ENCODE assay signal across 15 mouse cellular contexts in genomic region chr9:63182306-63182960, GRCm38 (mm10). TPM values are rescaled to one million over a fixed set of nuclear protein-coding genes. Genes with fewer than 3 reads are reported as not detected.
A peak's percentile ranks its signal among the peaks of the same experiment; 100 is the strongest.
DNase-seq lines count a peak whose midpoint lies in the region; ATAC-seq and TF ChIP-seq lines count a peak whose summit lies in the region.
"Had no signal": no experiment of that assay in that cellular context is flagged by ENCODE, and none has a peak within 500 bp of the region (broad histone marks: within the 10 kb centered on the region; RNA-seq: fewer than 3 reads in every experiment).

No protein-coding gene starts in this region.

- intact Hi-C loops in left cerebral cortex, postnatal 14 days (cut with DNase I), result no loop called here

- H3K4me1 ChIP-seq in hindbrain, embryonic 10.5 days (replicated peaks), result peaks cover 50% of the 10 kb centered on the region
- H3K4me1 ChIP-seq in hindbrain, embryonic 16.5 days (ENCODE audit: control insufficient read depth, insufficient read depth, low read depth, low read length), result peaks cover 25% of the 10 kb centered on the region
- peaks cover 50% of the 10 kb centered on the region for H3K4me1 ChIP-seq in forebrain, embryonic 12.5 days
- H3K4me1 ChIP-seq in limb, embryonic 13.5 days, result peaks cover 36% of the 10 kb centered on the region

- peak; percentile 56 for DNase-seq in hindbrain, embryonic 10.5 days (ENCODE audit: low spot score)
- DNase-seq in brain, embryonic 14.5 days (ENCODE audit: low read depth), result peak; percentile 94
- DNase-seq in thymus, postnatal 36 days, result no peak
- no peak for DNase-seq in testis, postnatal 10 days (ENCODE audit: low spot score)
- no peak for DNase-seq in left cerebral cortex, postnatal 14 days (ENCODE audit: low spot score in 2 of 2)
- DNase-seq: cerebellum, postnatal 36 days; gastrocnemius, postnatal 25 days; lung, postnatal 4 days had no signal

- no peak overlapping the region for H3K4me3 ChIP-seq in hindbrain, embryonic 10.5 days
- no peak overlapping the region for H3K4me3 ChIP-seq in hindbrain, embryonic 16.5 days (ENCODE audit: low read length)
- H3K4me3 ChIP-seq in forebrain, embryonic 12.5 days (replicated peaks), result no peak overlapping the region
- H3K4me3 ChIP-seq in limb, embryonic 13.5 days, result no peak overlapping the region
- H3K4me3 ChIP-seq: stomach, embryonic 15.5 days had no signal

- no peak for TF ChIP-seq POLR2A in brain, embryonic 14.5 days (IDR thresholded peaks at IDR 0.05; ENCODE audit: borderline replicate concordance, extremely low read depth, insufficient read depth, insufficient read length, poor library complexity, severe bottlenecking)

- no peak overlapping the region for H3K9ac ChIP-seq in hindbrain, embryonic 16.5 days (ENCODE audit: low read depth, low read length)
- H3K9ac ChIP-seq in forebrain, embryonic 12.5 days, result no peak overlapping the region; the same call in 1 of the 2 replicates
- H3K9ac ChIP-seq in limb, embryonic 13.5 days, result no peak overlapping the region
- H3K9ac ChIP-seq: liver, embryonic 14.5 days; stomach, embryonic 15.5 days had no signal

- H3K27ac ChIP-seq in hindbrain, embryonic 10.5 days, result peak overlapping the region; percentile 83
- no peak overlapping the region for H3K27ac ChIP-seq in hindbrain, embryonic 16.5 days (ENCODE audit: low read depth, low read length)
- H3K27ac ChIP-seq in forebrain, embryonic 12.5 days, result peak overlapping the region; percentile 62
- no peak overlapping the region for H3K27ac ChIP-seq in limb, embryonic 13.5 days
- H3K27ac ChIP-seq: liver, embryonic 14.5 days; stomach, embryonic 15.5 days had no signal

- H3K4me2 ChIP-seq in hindbrain, embryonic 16.5 days (ENCODE audit: low read length), result no peak overlapping the region
- peak overlapping the region; percentile 27 for H3K4me2 ChIP-seq in forebrain, embryonic 12.5 days
- H3K4me2 ChIP-seq in limb, embryonic 13.5 days (replicated peaks), result 0 out of 2 replicates have a peak overlapping the region, but pooled peaks have one; percentile 4
- H3K4me2 ChIP-seq: stomach, embryonic 15.5 days had no signal

- no peaks in the 10 kb centered on the region for H3K9me3 ChIP-seq in hindbrain, embryonic 10.5 days
- no peaks in the 10 kb centered on the region for H3K9me3 ChIP-seq in hindbrain, embryonic 16.5 days (ENCODE audit: control insufficient read depth, low read length)
- no peaks in the 10 kb centered on the region for H3K9me3 ChIP-seq in forebrain, embryonic 12.5 days
- no peaks in the 10 kb centered on the region for H3K9me3 ChIP-seq in limb, embryonic 13.5 days
- H3K9me3 ChIP-seq: stomach, embryonic 15.5 days had no signal

- no peak for ATAC-seq in hindbrain, embryonic 16.5 days
- peak; percentile 74 for ATAC-seq in forebrain, embryonic 12.5 days (ENCODE audit: low FRiP score)
- ATAC-seq in limb, embryonic 13.5 days (ENCODE audit: low FRiP score, low read depth), result no peak

- WGBS in hindbrain, embryonic 10.5 days, result 15% methylated on average over 14 of the region's 14 CpGs
- WGBS in hindbrain, embryonic 16.5 days, result 22% methylated on average over 14 of the region's 14 CpGs
- 3% methylated on average over 14 of the region's 14 CpGs for WGBS in forebrain, embryonic 12.5 days
- WGBS in limb, embryonic 13.5 days, result 25% methylated on average over 14 of the region's 14 CpGs

- H3K27me3 ChIP-seq in hindbrain, embryonic 10.5 days (ENCODE audit: insufficient read depth, poor library complexity, severe bottlenecking), result peaks cover 76% of the 10 kb centered on the region
- H3K27me3 ChIP-seq in hindbrain, embryonic 16.5 days (replicated peaks; ENCODE audit: control insufficient read depth, insufficient read depth, low read length), result no peaks in the 10 kb centered on the region
- peaks cover 82% of the 10 kb centered on the region for H3K27me3 ChIP-seq in forebrain, embryonic 12.5 days
- H3K27me3 ChIP-seq in limb, embryonic 13.5 days, result peaks cover 9% of the 10 kb centered on the region; the same call in 1 of the 2 replicates
- H3K27me3 ChIP-seq: stomach, embryonic 15.5 days had no signal

- 0 out of 2 replicates have a peak, but pooled peaks have one; percentile 3 for TF ChIP-seq CTCF in brain, embryonic 14.5 days (IDR thresholded peaks at IDR 0.05; ENCODE audit: borderline replicate concordance, extremely low read depth, insufficient read depth, insufficient read length)

- H3K36me3 ChIP-seq in hindbrain, embryonic 10.5 days, result peaks cover 11% of the 10 kb centered on the region
- no peaks in the 10 kb centered on the region for H3K36me3 ChIP-seq in hindbrain, embryonic 16.5 days (ENCODE audit: control insufficient read depth, insufficient read depth, low read length)
- no peaks in the 10 kb centered on the region for H3K36me3 ChIP-seq in forebrain, embryonic 12.5 days (replicated peaks)
- peaks cover 21% of the 10 kb centered on the region for H3K36me3 ChIP-seq in limb, embryonic 13.5 days
- H3K36me3 ChIP-seq: stomach, embryonic 15.5 days had no signal

RNA-seq across cellular contexts. Expression of gene Skor1, which starts 33.7 kb away (rescaled TPM):
- polyA plus RNA-seq in hindbrain, embryonic 10.5 days (2016; fragmentation: Nextera tagmentation; extraction: Ambion mirVana), result 0.68 and 6.8 TPM in 2 replicates
- polyA plus RNA-seq in hindbrain, embryonic 16.5 days (2015; fragmentation: Nextera tagmentation; extraction: Ambion mirVana), result 10.8 and 11.8 TPM in 2 replicates
- 3.7 and 16.7 TPM in 2 replicates for polyA plus RNA-seq in brain, embryonic 14.5 days (2012; rRNA removed)
- 0.61 and 0.88 TPM in 2 replicates for polyA plus RNA-seq in forebrain, embryonic 12.5 days (2016; fragmentation: Nextera tagmentation; extraction: Ambion mirVana)
- polyA plus RNA-seq in limb, embryonic 13.5 days (2015; fragmentation: Nextera tagmentation; extraction: Ambion mirVana), result 0.06 TPM in 1 of 2 replicates, not detected in the other
- under 1 TPM; 0.15 TPM for total RNA-seq in left cerebral cortex, postnatal 14 days (2021)
- total RNA-seq: hematopoietic stem cell, adult 5-6 weeks had no signal
- polyA plus RNA-seq: kidney, embryonic 16.5 days; stomach, embryonic 15.5 days had no signal

Comparison
In these comparisons a context has a peak if more than half of its experiments do, and no peak if none do; other contexts are left out.
1. H3K27ac ChIP-seq: peak in hindbrain, embryonic 10.5 days (single experiment) and forebrain, embryonic 12.5 days (single experiment); none in hindbrain, embryonic 16.5 days (single experiment) and limb, embryonic 13.5 days (single experiment).
2. DNase-seq: peak in hindbrain, embryonic 10.5 days (single experiment) and brain, embryonic 14.5 days (single experiment); none in thymus, postnatal 36 days (0 of 2), testis, postnatal 10 days (single experiment) and left cerebral cortex, postnatal 14 days (0 of 2).